Mouse (Mus musculus) brain, embryonic 18.5 days (tissue): ENCODE measurements around the gene Slc2a1.

Experiments
- DNase-seq: peaks from one replicate; pipeline ENCODE4 v3.0.0-alpha.2; 2012; ENCODE audit warnings: low read depth, low spot score

The Slc2a1 gene

GRCm38 (mm10) chr4:119178331-119178730 lies 69.8 kb downstream of the Slc2a1 start:
- DNase-seq = no peak

- no peak for DNase-seq
These were observed 71.7 kb downstream of the Slc2a1 start for GRCm38 (mm10) chr4:119180133-119180707.

GRCm38 (mm10) chr4:119181456-119181855 lies 72.9 kb downstream of the Slc2a1 start:
- DNase-seq = no peak

- DNase-seq = no peak
These were observed 75.0 kb downstream of the Slc2a1 start for GRCm38 (mm10) chr4:119183525-119183924.

DNA sequence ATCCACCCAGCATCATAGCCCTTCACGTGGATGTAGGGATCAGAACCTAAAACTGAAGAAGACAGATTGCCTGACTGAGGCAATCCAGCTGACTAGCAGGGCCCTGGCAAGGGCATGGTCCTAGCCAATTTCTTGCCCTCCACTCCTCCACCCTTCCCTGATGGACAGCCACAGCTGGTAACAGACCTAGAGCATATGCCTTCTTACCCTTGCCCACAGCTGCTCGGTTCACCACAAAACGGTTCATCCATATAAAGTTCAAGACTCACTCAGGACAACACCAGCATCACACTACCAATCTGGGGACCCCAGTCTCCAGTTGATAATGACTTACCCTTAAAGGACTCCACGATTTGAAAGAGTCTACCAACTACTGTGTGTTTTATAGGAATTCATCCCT lies 77.3 kb downstream of the Slc2a1 start:
- DNase-seq = no peak
